Mouse (Mus musculus) CH12.LX (cell line): ENCODE measurements around the gene Tut7. TPM values are rescaled to one million over a fixed set of nuclear protein-coding genes. Genes with fewer than 3 reads are reported as not detected.

ENCODE experiments used
- DNase-seq: peaks from one replicate; pipeline ENCODE4 v3.0.0-alpha.2; 2013; ENCODE audit errors: extremely low read depth
- H3K27ac ChIP-seq: 2 replicates; pipeline ENCODE4 v1.5.1; 2012; ENCODE audit warnings: low read depth, mild to moderate bottlenecking, control low read depth, moderate library complexity; ENCODE audit not compliant: insufficient read depth
- H3K27me3 ChIP-seq: replicated peaks from 2 replicates; pipeline ENCODE3; 2012; ENCODE audit warnings: inconsistent platforms
- H3K36me3 ChIP-seq, 2 experiments: replicated peaks in 1 of 2; 2 replicates each; pipeline versions ENCODE3 to v1.6.1; 2012; ENCODE audit warnings: inconsistent platforms in 1 of 2, low read length in 1 of 2, mild to moderate bottlenecking in 1 of 2, mixed read lengths in 1 of 2, moderate library complexity in 1 of 2; ENCODE audit not compliant: control insufficient read depth in 1 of 2, insufficient read depth in 1 of 2
- H3K4me1 ChIP-seq, 2 experiments: 2 replicates each; pipeline ENCODE4 v1.6.1; 2012; ENCODE audit warnings: inconsistent platforms in 1 of 2, moderate library complexity in 1 of 2; ENCODE audit not compliant: insufficient read depth in 2 of 2, control insufficient read depth in 1 of 2
- H3K4me2 ChIP-seq: 2 replicates; pipeline ENCODE4 v1.6.1; 2012; ENCODE audit warnings: low read depth, mild to moderate bottlenecking, control low read depth; ENCODE audit not compliant: poor library complexity, insufficient read depth, severe bottlenecking
- H3K4me3 ChIP-seq, 3 experiments: fragments of 150-350 bp in 1 of 3; sonication (generic) in 1 of 3; replicated peaks in 1 of 3; 2 replicates each; pipeline versions ENCODE3 to v1.5.1; 2011 to 2012; ENCODE audit warnings: low read depth in 2 of 3, low read length in 2 of 3, mild to moderate bottlenecking in 2 of 3, moderate library complexity in 2 of 3, control low read depth in 1 of 3, improper control_type of control experiment in 1 of 3, inconsistent platforms in 1 of 3, mixed read lengths in 1 of 3; ENCODE audit not compliant: poor library complexity in 1 of 3
- H3K79me2 ChIP-seq: replicated peaks from 2 replicates; pipeline ENCODE4 v1.6.1; 2012; ENCODE audit warnings: mild to moderate bottlenecking, moderate library complexity; ENCODE audit not compliant: control insufficient read depth, poor library complexity, insufficient read depth, severe bottlenecking; ENCODE audit errors: extremely low read depth
- H3K9ac ChIP-seq: 2 replicates; pipeline ENCODE4 v1.6.1; 2012; ENCODE audit warnings: low read depth, mild to moderate bottlenecking, control low read depth, moderate library complexity; ENCODE audit not compliant: insufficient read depth
- H3K9me3 ChIP-seq: replicated peaks from 2 replicates; pipeline ENCODE3; 2012; ENCODE audit warnings: low read length, inconsistent platforms, mixed read lengths
- CHD1 ChIP-seq: IDR thresholded peaks from 2 replicates; pipeline ENCODE4 v1.6.1; 2012; ENCODE audit warnings: low read depth, low read length, improper control_type of control experiment, inconsistent platforms
- EP300 ChIP-seq: IDR thresholded peaks from 2 replicates; pipeline ENCODE4 v1.6.1; 2011; ENCODE audit warnings: low read length, improper control_type of control experiment
- GABPA ChIP-seq: IDR thresholded peaks from 2 replicates; pipeline ENCODE4 v1.6.1; 2012; ENCODE audit warnings: low read depth, low read length, improper control_type of control experiment, inconsistent platforms; ENCODE audit not compliant: insufficient replicate concordance
- JUN ChIP-seq: IDR thresholded peaks from 2 replicates; pipeline ENCODE4 v1.6.1; 2011; ENCODE audit warnings: low read depth, mild to moderate bottlenecking, low read length, improper control_type of control experiment, moderate library complexity; ENCODE audit not compliant: insufficient read depth
- JUND ChIP-seq: conservative IDR thresholded peaks from 2 replicates; pipeline ENCODE4 v1.6.1; 2011; ENCODE audit warnings: low read depth, low read length, improper control_type of control experiment
- MAZ ChIP-seq: IDR thresholded peaks from 2 replicates; pipeline ENCODE4 v1.6.1; 2012; ENCODE audit warnings: low read depth, mild to moderate bottlenecking, inconsistent platforms, low read length, improper control_type of control experiment, moderate library complexity
- MXI1 ChIP-seq: IDR thresholded peaks from 2 replicates; pipeline ENCODE4 v1.6.1; 2011; ENCODE audit warnings: mild to moderate bottlenecking, low read depth, low read length, improper control_type of control experiment
- NELFE ChIP-seq: IDR thresholded peaks from 2 replicates; pipeline ENCODE4 v1.6.1; 2011; ENCODE audit warnings: low read depth, low read length, improper control_type of control experiment
- PAX5 ChIP-seq: IDR thresholded peaks from 2 replicates; pipeline ENCODE4 v1.6.1; 2012; ENCODE audit warnings: low read length, inconsistent platforms, mixed read lengths
- RAD21 ChIP-seq: IDR thresholded peaks from 2 replicates; pipeline ENCODE4 v1.6.1; 2011; ENCODE audit warnings: low read depth, mild to moderate bottlenecking, low read length, improper control_type of control experiment, moderate library complexity
- RCOR1 ChIP-seq: conservative IDR thresholded peaks from 2 replicates; pipeline ENCODE4 v1.6.1; 2012; ENCODE audit warnings: low read depth, mild to moderate bottlenecking, inconsistent platforms, low read length, improper control_type of control experiment
- SIN3A ChIP-seq: IDR thresholded peaks from 2 replicates; pipeline ENCODE4 v1.6.1; 2012; ENCODE audit warnings: low read length, improper control_type of control experiment, inconsistent platforms
- USF2 ChIP-seq: conservative IDR thresholded peaks from 2 replicates; pipeline ENCODE4 v1.6.1; 2011; ENCODE audit warnings: low read depth, low read length, improper control_type of control experiment
- ZKSCAN1 ChIP-seq: IDR thresholded peaks from 2 replicates; pipeline ENCODE4 v1.6.1; 2012; ENCODE audit warnings: low read depth, inconsistent platforms, low read length, improper control_type of control experiment, borderline replicate concordance
- dilution Hi-C: fragments of 300-500 bp; cut with MboI; formaldehyde crosslinking; loops from 2 replicates; pipeline ENCODE4 v1.14.3; 2020; ENCODE audit warnings: low sequenced_read_pairs; ENCODE audit not compliant: extremely low pct_unique_long_range_greater_than_20kb, extremely low pct_ligation_motif_present
- in situ Hi-C: fragments of 300-500 bp; cut with MboI; formaldehyde crosslinking; loops from 3 replicates; pipeline ENCODE4 v1.14.3; 2019; ENCODE audit warnings: low sequenced_read_pairs, low pct_ligation_motif_present, low pct_unique_long_range_greater_than_20kb, mixed read lengths
- polyA plus RNA-seq: library from polyadenylated mRNA; unstranded; fragments of >175 nt; gene quantifications from 2 replicates; pipeline ENCODE4 v1.2.1, GENCODE M21; 2012; ENCODE audit warnings: low read depth; ENCODE audit not compliant: insufficient read length
- total RNA-seq, 2 experiments: library from RNA; depleted of rRNA; stranded (reverse); fragments of 300-350 nt in 1 of 2; fragments of >200 nt in 1 of 2; gene quantifications; 2 replicates each; pipeline ENCODE4 v1.2.3; 2012 to 2014

The Tut7 gene
- total and polyA plus RNA-seq, 3 experiments, result 14.3 to 21.6 (median 17.9) TPM

DNA sequence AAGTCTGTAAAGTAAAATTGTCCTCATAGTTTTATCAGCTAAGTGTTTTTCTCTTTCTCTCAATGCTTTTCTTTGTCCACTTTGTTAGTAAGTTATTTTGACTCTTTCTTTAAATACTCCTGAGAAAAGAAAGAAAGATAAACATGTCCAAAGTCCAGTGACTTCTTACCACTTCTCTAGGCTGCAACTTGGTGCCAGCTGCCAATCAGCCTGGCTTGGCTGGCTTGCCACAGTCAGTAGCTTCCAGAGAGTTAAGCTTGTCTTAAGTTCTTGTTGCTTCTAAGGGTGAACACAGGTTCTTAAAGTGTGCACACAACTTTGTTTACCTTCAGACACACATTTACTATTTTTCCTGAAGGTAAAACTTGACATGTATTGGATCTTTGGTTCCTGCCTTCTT lies 3.0 kb upstream of the Tut7 start:
- H3K79me2 ChIP-seq, result peaks cover 10% of the 10 kb centered on the region; the same call in 1 of the 2 replicates
- no peak overlapping the region for H3K4me3 ChIP-seq
- no peak for DNase-seq
- H3K4me1 ChIP-seq, result peaks cover 7 to 14% of the 10 kb centered on the region in 2 experiments; a peak in 2 of 4 replicates
- H3K36me3 ChIP-seq, result peaks cover 0 to 3% of the 10 kb centered on the region in 2 experiments
- peaks cover 2% of the 10 kb centered on the region for H3K27me3 ChIP-seq
- in situ Hi-C loops (loop anchor here (25.0 kb wide), 1 partner anchor 1189 kb away; no protein-coding TSS in a partner anchor), dilution Hi-C loops (no loop called here)
- H3K9ac ChIP-seq, result no peak overlapping the region
- TF ChIP-seq PAX5 (no peak), JUN (no peak), GABPA (no peak), ZKSCAN1 (no peak), NELFE (no peak), MAZ (no peak), USF2 (no peak), RAD21 (no peak), JUND (no peak), CHD1 (no peak)
- no peak overlapping the region for H3K27ac ChIP-seq
- no peak overlapping the region for H3K4me2 ChIP-seq
- H3K9me3 ChIP-seq, result no peaks in the 10 kb centered on the region

DNA sequence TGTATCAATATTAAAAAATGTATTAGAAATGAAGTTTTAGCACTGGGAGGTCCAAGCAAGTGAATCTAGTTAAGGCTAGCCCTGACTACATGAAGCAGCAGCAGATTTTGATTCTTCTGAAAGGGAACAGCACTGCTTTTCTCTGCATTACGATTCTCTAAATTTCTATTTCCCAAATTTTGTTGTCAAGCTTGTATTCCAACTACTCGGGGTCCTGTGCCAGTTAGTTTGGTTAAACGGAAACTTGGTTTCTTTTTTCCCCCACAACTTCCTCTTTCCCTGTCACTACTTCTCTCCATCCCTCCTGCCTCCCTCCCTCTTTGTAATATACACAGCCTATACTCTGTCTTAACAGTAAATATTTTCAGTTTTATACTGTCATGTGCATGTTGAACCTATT lies 2.1 kb downstream of the Tut7 start:
- H3K9ac ChIP-seq, result peak overlapping the region; percentile 54; the same call in 1 of the 2 replicates
- TF ChIP-seq RAD21 (no peak), RCOR1 (no peak), SIN3A (peak; percentile 27; the same call in 1 of the 2 replicates), MXI1 (no peak), EP300 (peak; percentile 74), GABPA (no peak)
- no peaks in the 10 kb centered on the region for H3K9me3 ChIP-seq
- no peak overlapping the region for H3K27ac ChIP-seq
- peak overlapping the region; percentile 95 for H3K4me2 ChIP-seq
- peaks cover 11 to 43% of the 10 kb centered on the region in 2 experiments; a peak in 3 of 4 replicates for H3K4me1 ChIP-seq
- in situ Hi-C loops (no loop called here), dilution Hi-C loops (no loop called here)
- H3K27me3 ChIP-seq, result peaks cover 2% of the 10 kb centered on the region
- H3K79me2 ChIP-seq, result peaks cover 37% of the 10 kb centered on the region
- peak overlapping the region; percentile 13 to 78 (median 14) for H3K4me3 ChIP-seq
- H3K36me3 ChIP-seq, result peaks cover 15 to 32% of the 10 kb centered on the region in 2 experiments
- peak; percentile 43 for DNase-seq
